Mouse (Mus musculus) kidney, postnatal 0 days (tissue): ENCODE data around the gene Ovol2. TPM values are rescaled to one million over a fixed set of nuclear protein-coding genes. Genes with fewer than 3 reads are reported as not detected.
A peak's percentile ranks its signal among the peaks of the same experiment; 100 is the strongest.

Experiments
- ATAC-seq: fragments of 200-750 bp; cut with Nextera tagmentation; replicated peaks from 2 replicates; pipeline ENCODE4 v1.8.0; 2017; ENCODE audit warnings: low read depth, moderate number of reproducible peaks, moderate TSS enrichment, moderate library complexity; ENCODE audit not compliant: low FRiP score
- DNase-seq: peaks from one replicate; pipeline ENCODE4 v3.0.0-alpha.2; 2016; ENCODE audit warnings: low spot score
- H3K27ac ChIP-seq: fragments of 300-500 bp; sonication (generic); 2 replicates; pipeline ENCODE4 v1.5.1; 2014; ENCODE audit warnings: mild to moderate bottlenecking
- H3K27me3 ChIP-seq: fragments of 300-500 bp; sonication (generic); 2 replicates; pipeline ENCODE4 v1.6.1; 2014; ENCODE audit warnings: low read length, mixed read lengths; ENCODE audit not compliant: insufficient read depth
- H3K36me3 ChIP-seq: fragments of 300-500 bp; sonication (generic); 2 replicates; pipeline ENCODE4 v1.6.1; 2014; ENCODE audit warnings: low read length, mixed read lengths; ENCODE audit not compliant: insufficient read depth
- H3K4me1 ChIP-seq: fragments of 300-500 bp; sonication (generic); replicated peaks from 2 replicates; pipeline ENCODE4 v1.6.1; 2014; ENCODE audit warnings: antibody characterized with exemption, low read length, mixed read lengths; ENCODE audit not compliant: insufficient read depth
- H3K4me2 ChIP-seq: fragments of 300-500 bp; sonication (generic); 2 replicates; pipeline ENCODE4 v1.6.1; 2014; ENCODE audit warnings: mild to moderate bottlenecking, low read length, moderate library complexity, mixed read lengths
- H3K4me3 ChIP-seq: fragments of 300-500 bp; sonication (generic); replicated peaks from 2 replicates; pipeline ENCODE4 v1.5.1; 2014; ENCODE audit warnings: low read depth, low read length
- H3K9ac ChIP-seq: fragments of 300-500 bp; sonication (generic); 2 replicates; pipeline ENCODE4 v1.6.1; 2014; ENCODE audit warnings: low read depth, low read length
- H3K9me3 ChIP-seq: fragments of 300-500 bp; sonication (generic); replicated peaks from 2 replicates; pipeline ENCODE4 v1.6.1; 2016; ENCODE audit warnings: low read length, inconsistent platforms, mixed read lengths
- CTCF ChIP-seq: IDR thresholded peaks from 2 replicates; pipeline ENCODE4 v1.5.1; 2016; ENCODE audit warnings: antibody characterized with exemption, low read depth, mild to moderate bottlenecking, moderate library complexity
- WGBS: fragments of 180-500 bp; shearing (Covaris S2); extraction: QIAGEN DNeasy Blood & Tissue Kit; methylation state at CpG from one replicate; pipeline ENCODE4 v1.1.7; 2014; 5-methylcytosine and 5-hydroxymethylcytosine counted together
- polyA plus RNA-seq: library from polyadenylated mRNA; unstranded; fragments of >200 nt; fragmentation: Nextera tagmentation; extraction: Ambion mirVana; gene quantifications from 2 replicates; pipeline ENCODE4 v1.2.1, GENCODE M21; 2015

The Ovol2 gene
- polyA plus RNA-seq, 1 experiment from 2014 or later: 1.8 TPM

- no peak overlapping the region for H3K4me3 ChIP-seq
- no peak overlapping the region for H3K9ac ChIP-seq
- H3K9me3 ChIP-seq: no peaks in the 10 kb centered on the region
- WGBS: 94% methylated on average over 11 of the region's 11 CpGs
- H3K36me3 ChIP-seq: no peaks in the 10 kb centered on the region
- peaks cover 9% of the 10 kb centered on the region; the same call in 1 of the 2 replicates for H3K4me1 ChIP-seq
- no peaks in the 10 kb centered on the region for H3K27me3 ChIP-seq
- no peak for ATAC-seq
- no peak for TF ChIP-seq CTCF
- DNase-seq: no peak
- no peak overlapping the region for H3K4me2 ChIP-seq
- H3K27ac ChIP-seq: no peak overlapping the region
Measured at GRCm38 (mm10) chr2:144301101-144301500, 30.8 kb downstream of the Ovol2 start.

DNA sequence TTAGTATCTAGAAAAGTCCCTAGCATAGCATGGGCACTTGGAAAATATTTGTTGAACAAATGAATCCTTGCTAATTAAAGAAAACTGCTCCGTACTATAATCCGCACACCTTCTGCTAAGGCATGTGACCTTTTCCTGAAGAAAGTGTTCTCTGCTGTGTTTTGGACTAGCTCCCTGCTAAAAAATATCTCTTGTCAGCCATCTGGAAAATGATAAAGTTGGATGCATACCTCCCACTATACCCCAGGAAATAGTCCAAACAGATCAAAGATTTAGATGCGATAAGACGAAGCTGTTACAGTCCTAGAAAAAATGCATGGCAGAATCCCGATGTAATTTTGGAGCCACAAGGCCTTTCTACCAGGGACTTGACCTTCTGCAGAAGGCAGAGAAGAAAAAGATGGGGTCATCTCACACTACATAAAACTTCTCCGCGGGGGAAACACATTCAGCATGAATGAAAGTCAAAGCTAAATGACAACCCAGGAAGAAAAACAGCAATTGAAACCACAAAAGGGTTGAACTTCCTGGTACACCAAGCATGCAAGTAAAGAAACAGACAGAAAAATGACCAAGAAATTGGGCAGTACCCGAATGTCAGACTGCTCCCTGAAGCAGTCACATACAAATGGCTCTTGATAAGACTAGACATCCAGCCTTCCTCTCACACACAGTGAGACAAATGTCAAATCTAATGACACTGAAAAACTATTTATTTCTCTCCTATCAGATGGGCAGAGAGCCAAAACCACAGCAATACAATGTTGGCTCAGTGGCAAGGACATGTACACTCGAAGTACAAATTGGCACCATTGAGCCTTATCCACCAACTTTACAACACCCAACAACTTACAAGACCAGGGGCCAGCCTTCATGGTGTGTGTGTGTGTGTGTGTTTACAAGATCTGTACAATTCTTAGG lies 31.9 kb downstream of the Ovol2 start:
- ATAC-seq (no peak), DNase-seq (peak; percentile 43)
- no peak overlapping the region for H3K27ac ChIP-seq
- H3K4me2 ChIP-seq: no peak overlapping the region
- no peak for TF ChIP-seq CTCF
- no peaks in the 10 kb centered on the region for H3K9me3 ChIP-seq
- peaks cover 9% of the 10 kb centered on the region; the same call in 1 of the 2 replicates for H3K4me1 ChIP-seq
- H3K4me3 ChIP-seq: no peak overlapping the region
- no peaks in the 10 kb centered on the region for H3K36me3 ChIP-seq
- 29% methylated on average over 9 of the region's 9 CpGs for WGBS
- H3K27me3 ChIP-seq: no peaks in the 10 kb centered on the region
- H3K9ac ChIP-seq: no peak overlapping the region

- Histone ChIP-seq H3K27me3 (no peaks in the 10 kb centered on the region), H3K9me3 (no peaks in the 10 kb centered on the region), H3K36me3 (no peaks in the 10 kb centered on the region), H3K9ac (no peak overlapping the region), H3K27ac (0 out of 2 replicates have a peak overlapping the region, but pooled peaks have one; percentile 1), H3K4me3 (no peak overlapping the region), H3K4me2 (no peak overlapping the region), H3K4me1 (peaks cover 7% of the 10 kb centered on the region; the same call in 1 of the 2 replicates)
- DNase-seq (no peak), ATAC-seq (no peak)
- WGBS: 60% methylated on average over 9 of the region's 9 CpGs
- no peak for TF ChIP-seq CTCF
Measured at GRCm38 (mm10) chr2:144295145-144295735, 36.7 kb downstream of the Ovol2 start.

GRCm38 (mm10) chr2:144291600-144292305 lies 40.2 kb downstream of the Ovol2 start:
- no peak for ATAC-seq
- H3K9ac ChIP-seq: no peak overlapping the region
- H3K27ac ChIP-seq: no peak overlapping the region
- no peaks in the 10 kb centered on the region for H3K4me1 ChIP-seq
- 76% methylated on average over 11 of the region's 11 CpGs for WGBS
- no peaks in the 10 kb centered on the region for H3K27me3 ChIP-seq
- no peak overlapping the region for H3K4me2 ChIP-seq
- DNase-seq: no peak
- TF ChIP-seq CTCF: no peak
- no peaks in the 10 kb centered on the region for H3K9me3 ChIP-seq
- no peaks in the 10 kb centered on the region for H3K36me3 ChIP-seq
- H3K4me3 ChIP-seq: no peak overlapping the region

DNA sequence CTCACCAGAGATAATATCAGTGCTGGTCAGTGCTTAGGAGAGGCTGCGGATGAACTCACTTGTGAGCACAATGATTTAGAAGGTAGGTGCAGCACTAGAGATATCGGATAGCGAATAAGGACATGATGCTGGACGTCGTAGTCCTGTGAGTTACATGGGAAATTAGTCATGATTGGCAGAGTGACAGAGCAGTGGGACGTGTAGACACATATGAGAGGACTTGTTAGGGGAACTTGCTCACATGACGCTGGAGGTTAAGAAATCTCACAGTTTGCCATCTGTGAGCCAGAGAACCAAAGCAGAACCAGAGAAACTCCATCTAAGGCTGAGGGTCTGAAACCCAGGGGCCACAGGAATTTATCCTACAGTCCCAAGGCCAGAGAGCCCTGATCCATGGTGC lies 41.6 kb downstream of the Ovol2 start:
- ATAC-seq (no peak), DNase-seq (no peak)
- no peaks in the 10 kb centered on the region for H3K4me1 ChIP-seq
- no peak overlapping the region for H3K27ac ChIP-seq
- no peak overlapping the region for H3K4me3 ChIP-seq
- no peak for TF ChIP-seq CTCF
- no peak overlapping the region for H3K9ac ChIP-seq
- H3K9me3 ChIP-seq: no peaks in the 10 kb centered on the region
- no peaks in the 10 kb centered on the region for H3K27me3 ChIP-seq
- no peak overlapping the region for H3K4me2 ChIP-seq
- H3K36me3 ChIP-seq: no peaks in the 10 kb centered on the region
- WGBS: 75% methylated on average over 7 of the region's 7 CpGs

DNA sequence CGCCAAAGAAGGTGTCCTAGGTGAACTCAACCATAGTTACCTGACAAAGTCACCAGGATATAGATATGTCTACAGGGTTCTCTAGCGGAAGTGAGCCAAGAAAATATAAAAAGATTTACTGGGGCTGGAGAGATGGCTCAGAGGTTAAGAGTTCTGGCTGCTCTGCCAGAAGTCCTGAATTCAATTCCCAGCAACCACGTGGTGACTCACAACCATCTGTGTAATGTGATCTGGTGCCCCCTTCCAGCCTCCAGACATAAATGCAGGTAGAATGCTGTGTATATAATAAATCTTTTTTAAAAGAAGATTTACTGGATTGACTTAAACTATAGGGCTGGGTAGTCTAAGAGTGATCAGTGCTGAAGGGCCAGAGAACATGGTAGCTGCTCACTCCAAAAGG lies 50.5 kb downstream of the Ovol2 start:
- Histone ChIP-seq H3K27ac (no peak overlapping the region), H3K4me1 (no peaks in the 10 kb centered on the region), H3K9ac (no peak overlapping the region), H3K27me3 (no peaks in the 10 kb centered on the region), H3K4me3 (no peak overlapping the region), H3K4me2 (no peak overlapping the region), H3K9me3 (no peaks in the 10 kb centered on the region), H3K36me3 (0 out of 2 replicates have a peak, but pooled peaks cover 9% of the 10 kb centered on the region)
- 58% methylated on average over 3 of the region's 3 CpGs for WGBS
- DNase-seq (no peak), ATAC-seq (no peak)
- TF ChIP-seq CTCF: no peak
